Mouse (Mus musculus) MEL (cell line): Measurements from ENCODE around the gene Pemt. TPM values are rescaled to one million over a fixed set of nuclear protein-coding genes. Genes with fewer than 3 reads are reported as not detected.

Experiments used
- DNase-seq: peaks from one replicate; pipeline ENCODE4 v3.0.0; 2011; ENCODE audit warnings: low read depth, low spot score
- H3K27ac ChIP-seq: 2 replicates; pipeline ENCODE4 v1.5.1; 2012; ENCODE audit warnings: low read depth, mild to moderate bottlenecking, control low read depth, low read length, moderate library complexity; ENCODE audit not compliant: control insufficient read depth
- H3K27me3 ChIP-seq, 2 experiments: fragments of 150-350 bp in 1 of 2; sonication (generic) in 1 of 2; 2 replicates each; pipeline ENCODE4 v1.6.1; 2012; ENCODE audit warnings: low read length in 2 of 2, mild to moderate bottlenecking in 2 of 2, improper control_type of control experiment in 1 of 2, moderate library complexity in 1 of 2; ENCODE audit not compliant: insufficient read depth in 2 of 2, control insufficient read depth in 1 of 2
- H3K36me3 ChIP-seq, 2 experiments: 2 replicates each; pipeline ENCODE4 v1.6.1; 2012 to 2014; ENCODE audit warnings: low read length in 2 of 2, improper control_type of control experiment in 1 of 2, inconsistent platforms in 1 of 2, mild to moderate bottlenecking in 1 of 2; ENCODE audit not compliant: insufficient read depth in 2 of 2, control insufficient read depth in 1 of 2
- H3K4me1 ChIP-seq, 2 experiments: fragments of 150-350 bp in 1 of 2; sonication (generic) in 1 of 2; 2 replicates each; pipeline ENCODE4 v1.6.1; 2012; ENCODE audit warnings: low read length in 2 of 2, improper control_type of control experiment in 1 of 2, mild to moderate bottlenecking in 1 of 2; ENCODE audit not compliant: insufficient read depth in 2 of 2, control insufficient read depth in 1 of 2
- H3K4me3 ChIP-seq, 2 experiments: fragments of 150-350 bp in 1 of 2; sonication (generic) in 1 of 2; 2 replicates each; pipeline ENCODE4 v1.5.1; 2012; ENCODE audit warnings: low read depth in 2 of 2, low read length in 2 of 2, mild to moderate bottlenecking in 2 of 2, moderate library complexity in 2 of 2, control low read depth in 1 of 2, improper control_type of control experiment in 1 of 2; ENCODE audit not compliant: control insufficient read depth in 1 of 2, insufficient read depth in 1 of 2
- H3K79me2 ChIP-seq: 2 replicates; pipeline ENCODE4 v1.6.1; 2012; ENCODE audit warnings: mild to moderate bottlenecking, low read length, moderate library complexity; ENCODE audit not compliant: control insufficient read depth, poor library complexity, insufficient read depth
- H3K9ac ChIP-seq: 2 replicates; pipeline ENCODE4 v1.6.1; 2012; ENCODE audit warnings: low read depth, mild to moderate bottlenecking, control low read depth, low read length, moderate library complexity; ENCODE audit not compliant: control insufficient read depth, poor library complexity, severe bottlenecking
- H3K9me3 ChIP-seq: fragments of 150-350 bp; sonication (generic); replicated peaks from 2 replicates; pipeline ENCODE4 v1.6.1; 2012; ENCODE audit warnings: mild to moderate bottlenecking, low read length, improper control_type of control experiment, moderate library complexity; ENCODE audit not compliant: insufficient read depth
- BHLHE40 ChIP-seq: IDR thresholded peaks from 2 replicates; pipeline ENCODE4 v1.6.1; 2012; ENCODE audit warnings: low read depth, mild to moderate bottlenecking, inconsistent platforms, low read length, improper control_type of control experiment, borderline replicate concordance
- CHD1 ChIP-seq: IDR thresholded peaks from 2 replicates; pipeline ENCODE4 v1.6.1; 2012; ENCODE audit warnings: low read depth, mild to moderate bottlenecking, inconsistent platforms, low read length, improper control_type of control experiment
- CHD2 ChIP-seq: IDR thresholded peaks from 2 replicates; pipeline ENCODE4 v1.6.1; 2011; ENCODE audit warnings: low read length, improper control_type of control experiment
- E2F4 ChIP-seq: IDR thresholded peaks from 2 replicates; pipeline ENCODE4 v1.6.1; 2011; ENCODE audit warnings: low read depth, low read length, improper control_type of control experiment, borderline replicate concordance
- EP300 ChIP-seq, 2 experiments: IDR thresholded peaks; 2 replicates each; pipeline ENCODE4 v1.6.1; 2011; ENCODE audit warnings: improper control_type of control experiment in 2 of 2, low read length in 2 of 2, low read depth in 1 of 2, mild to moderate bottlenecking in 1 of 2
- ETS1 ChIP-seq: IDR thresholded peaks from 2 replicates; pipeline ENCODE4 v1.6.1; 2012; ENCODE audit warnings: low read depth, mild to moderate bottlenecking, inconsistent platforms, low read length, improper control_type of control experiment, moderate library complexity
- GABPA ChIP-seq: IDR thresholded peaks from 2 replicates; pipeline ENCODE4 v1.6.1; 2012; ENCODE audit warnings: low read depth, mild to moderate bottlenecking, inconsistent platforms, low read length, improper control_type of control experiment, moderate library complexity
- GATA1 ChIP-seq: IDR thresholded peaks from 2 replicates; pipeline ENCODE4 v1.6.1; 2011; ENCODE audit warnings: low read depth, low read length, improper control_type of control experiment
- HCFC1 ChIP-seq: IDR thresholded peaks from 2 replicates; pipeline ENCODE4 v1.6.1; 2012; ENCODE audit warnings: low read depth, mild to moderate bottlenecking, inconsistent platforms, low read length, improper control_type of control experiment, moderate library complexity
- JUND ChIP-seq: IDR thresholded peaks from 2 replicates; pipeline ENCODE4 v1.6.1; 2011; ENCODE audit warnings: low read depth, mild to moderate bottlenecking, improper control_type of control experiment, low read length
- KAT2A ChIP-seq: conservative IDR thresholded peaks from 2 replicates; pipeline ENCODE4 v1.6.1; 2012; ENCODE audit warnings: low read depth, low read length, improper control_type of control experiment, inconsistent platforms
- MAFK ChIP-seq: IDR thresholded peaks from 2 replicates; pipeline ENCODE4 v1.6.1; 2011; ENCODE audit warnings: low read depth, mild to moderate bottlenecking, low read length, improper control_type of control experiment, borderline replicate concordance
- MEF2A ChIP-seq: IDR thresholded peaks from 2 replicates; pipeline ENCODE4 v1.6.1; 2014; ENCODE audit warnings: low read depth, mild to moderate bottlenecking, inconsistent platforms, low read length, improper control_type of control experiment; ENCODE audit not compliant: poor library complexity, insufficient replicate concordance, severe bottlenecking; ENCODE audit errors: extremely low read depth
- MYB ChIP-seq: IDR thresholded peaks from 2 replicates; pipeline ENCODE4 v1.6.1; 2011; ENCODE audit warnings: mild to moderate bottlenecking, low read depth, low read length, improper control_type of control experiment
- NRF1 ChIP-seq: IDR thresholded peaks from 2 replicates; pipeline ENCODE4 v1.6.1; 2014; ENCODE audit warnings: low read depth, mild to moderate bottlenecking, inconsistent platforms, low read length, improper control_type of control experiment, moderate library complexity; ENCODE audit not compliant: poor library complexity, insufficient read depth, severe bottlenecking
- POLR2A ChIP-seq, 2 experiments: IDR thresholded peaks; 2 replicates each; pipeline ENCODE4 v1.6.1; 2011 to 2012; ENCODE audit warnings: low read length in 2 of 2, mild to moderate bottlenecking in 2 of 2, control low read depth in 1 of 2, improper control_type of control experiment in 1 of 2, low read depth in 1 of 2, moderate library complexity in 1 of 2; ENCODE audit not compliant: control insufficient read depth in 1 of 2, insufficient read depth in 1 of 2, poor library complexity in 1 of 2
- POLR2AphosphoS2 ChIP-seq: IDR thresholded peaks from 2 replicates; pipeline ENCODE4 v1.6.1; 2011; ENCODE audit warnings: low read length, improper control_type of control experiment
- POLR2AphosphoS5 ChIP-seq: IDR thresholded peaks from 2 replicates; pipeline ENCODE4 v1.6.1; 2012; ENCODE audit warnings: low read depth, borderline replicate concordance, mild to moderate bottlenecking, inconsistent platforms, low read length, moderate library complexity, mixed read lengths
- RAD21 ChIP-seq: IDR thresholded peaks from 2 replicates; pipeline ENCODE4 v1.6.1; 2011; ENCODE audit warnings: mild to moderate bottlenecking, low read depth, low read length, improper control_type of control experiment
- RCOR1 ChIP-seq: IDR thresholded peaks from 2 replicates; pipeline ENCODE4 v1.6.1; 2012; ENCODE audit warnings: low read depth, mild to moderate bottlenecking, inconsistent platforms, low read length, improper control_type of control experiment
- SIN3A ChIP-seq: IDR thresholded peaks from 2 replicates; pipeline ENCODE4 v1.6.1; 2012; ENCODE audit warnings: low read length, improper control_type of control experiment, inconsistent platforms
- SMC3 ChIP-seq: IDR thresholded peaks from 2 replicates; pipeline ENCODE4 v1.6.1; 2011; ENCODE audit warnings: low read depth, low read length, improper control_type of control experiment
- TBP ChIP-seq: IDR thresholded peaks from 2 replicates; pipeline ENCODE4 v1.8.0; 2011; ENCODE audit warnings: low read depth, low read length, improper control_type of control experiment
- TCF12 ChIP-seq: IDR thresholded peaks from 2 replicates; pipeline ENCODE4 v1.6.1; 2014; ENCODE audit warnings: low read depth, mild to moderate bottlenecking, inconsistent platforms, low read length, improper control_type of control experiment, moderate library complexity
- UBTF ChIP-seq: IDR thresholded peaks from 2 replicates; pipeline ENCODE4 v1.6.1; 2012; ENCODE audit warnings: low read depth, mild to moderate bottlenecking, inconsistent platforms, low read length, improper control_type of control experiment, moderate library complexity, borderline replicate concordance; ENCODE audit not compliant: insufficient read depth
- USF1 ChIP-seq: IDR thresholded peaks from 2 replicates; pipeline ENCODE4 v1.6.1; 2014; ENCODE audit warnings: low read depth, mild to moderate bottlenecking, inconsistent platforms, low read length, improper control_type of control experiment, moderate library complexity
- ZKSCAN1 ChIP-seq: IDR thresholded peaks from 2 replicates; pipeline ENCODE4 v1.6.1; 2012; ENCODE audit warnings: low read depth, mild to moderate bottlenecking, inconsistent platforms, low read length, improper control_type of control experiment, moderate library complexity
- ZMIZ1 ChIP-seq: IDR thresholded peaks from 2 replicates; pipeline ENCODE4 v1.6.1; 2012; ENCODE audit warnings: low read depth, mild to moderate bottlenecking, inconsistent platforms, low read length, improper control_type of control experiment, moderate library complexity
- polyA plus RNA-seq, 2 experiments: library from polyadenylated mRNA; stranded (reverse) in 1 of 2; unstranded in 1 of 2; fragments of >175 nt in 1 of 2; fragments of >200 nt in 1 of 2; gene quantifications; 2 replicates each; pipeline versions ENCODE4 v1.2.1 to v1.2.4; 2012; ENCODE audit warnings: low replicate concordance in 2 of 2, low read depth in 1 of 2; ENCODE audit not compliant: insufficient read length in 2 of 2, insufficient read depth in 1 of 2, missing spikeins in 1 of 2
- total RNA-seq: library from RNA; depleted of rRNA; stranded (reverse); fragments of 300-350 nt; gene quantifications from 2 replicates; pipeline ENCODE4 v1.2.3, GENCODE M21; 2012

The Pemt gene
- total and polyA plus RNA-seq, 3 experiments: 26.1 to 27.9 TPM; not detected in 1

- DNase-seq: no peak
- H3K9me3 ChIP-seq: no peaks in the 10 kb centered on the region
- H3K36me3 ChIP-seq: no peaks in the 10 kb centered on the region
- no peaks in the 10 kb centered on the region for H3K27me3 ChIP-seq
- no peak overlapping the region for H3K27ac ChIP-seq
- TF ChIP-seq GABPA (no peak), RCOR1 (no peak), SMC3 (no peak), E2F4 (no peak), POLR2A (IDR thresholded peaks at IDR 0.05; ENCODE audit: control insufficient read depth in 1 of 2, insufficient read depth in 1 of 2, low read depth in 1 of 2, low read length in 2 of 2, poor library complexity in 1 of 2) (no peak), NRF1 (no peak), UBTF (no peak), TBP (no peak), MYB (no peak), GATA1 (no peak), CHD1 (no peak), CHD2 (no peak), USF1 (no peak), MEF2A (no peak), ZKSCAN1 (no peak), POLR2AphosphoS2 (no peak)
- TF ChIP-seq, all 39 proteins: peak for 0
- H3K4me3 ChIP-seq: no peak overlapping the region
- H3K4me1 ChIP-seq: no peaks in the 10 kb centered on the region
- no peaks in the 10 kb centered on the region for H3K79me2 ChIP-seq
- no peak overlapping the region for H3K9ac ChIP-seq
Measured at GRCm38 (mm10) chr11:60027913-60028875, 18.1 kb downstream of the Pemt start.

DNA sequence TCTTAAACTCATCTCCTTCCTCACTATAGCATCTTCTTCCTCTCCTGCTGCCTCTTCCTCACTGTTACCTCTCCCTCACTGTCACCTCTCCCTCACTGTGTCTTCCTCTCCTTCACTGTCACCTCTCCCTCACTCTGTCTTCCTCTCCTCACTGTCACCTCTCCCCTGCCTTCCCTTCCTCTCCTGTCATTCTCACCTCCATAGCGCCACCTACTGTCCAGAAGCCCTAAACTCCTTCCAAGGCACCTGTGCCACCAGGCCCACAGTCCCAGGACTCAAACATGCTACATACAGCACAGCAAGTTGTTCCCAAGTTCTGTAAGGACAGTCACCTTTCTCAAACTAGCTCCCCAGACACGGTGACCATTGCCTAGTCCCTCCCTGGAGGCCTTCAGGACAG lies 19.0 kb downstream of the Pemt start:
- H3K4me1 ChIP-seq: no peaks in the 10 kb centered on the region
- H3K4me3 ChIP-seq: no peak overlapping the region
- no peak overlapping the region for H3K9ac ChIP-seq
- peak; percentile 87 for DNase-seq
- H3K27ac ChIP-seq: no peak overlapping the region
- no peaks in the 10 kb centered on the region for H3K27me3 ChIP-seq
- H3K36me3 ChIP-seq: no peaks in the 10 kb centered on the region
- H3K9me3 ChIP-seq: no peaks in the 10 kb centered on the region
- no peaks in the 10 kb centered on the region for H3K79me2 ChIP-seq
- TF ChIP-seq ZMIZ1: no peak
- no peak for TF ChIP-seq SIN3A
- TF ChIP-seq KAT2A: no peak
- TF ChIP-seq TBP: no peak
- no peak for TF ChIP-seq JUND
- peak; percentile 86 for TF ChIP-seq RAD21
- TF ChIP-seq SMC3: peak; percentile 98
- no peak for TF ChIP-seq EP300 (IDR thresholded peaks at IDR 0.05; ENCODE audit: low read depth in 1 of 2, low read length in 2 of 2)
- TF ChIP-seq TCF12: 0 out of 2 replicates have a peak, but pooled peaks have one; percentile 21
- TF ChIP-seq HCFC1: no peak
- TF ChIP-seq ETS1: no peak
- no peak for TF ChIP-seq USF1
- TF ChIP-seq BHLHE40: 0 out of 2 replicates have a peak, but pooled peaks have one; percentile 31
- no peak for TF ChIP-seq MAFK
- no peak for TF ChIP-seq E2F4
- no peak for TF ChIP-seq GATA1
- no peak for TF ChIP-seq POLR2AphosphoS2
- TF ChIP-seq POLR2AphosphoS5: no peak
- TF ChIP-seq CHD2: no peak
- TF ChIP-seq MEF2A: no peak
